Mouse (Mus musculus) right cerebral cortex, postnatal 10 days (tissue): ENCODE results near the gene Fam71b.
"Not testable (repeated sequence)": the region's sequence is repeated elsewhere in the genome, so short reads cannot be mapped to it uniquely, and the experiment has no call there.

Experiments used
- DNase-seq, 2 experiments: peaks; one replicate each; pipeline ENCODE4 v3.0.0; 2021; ENCODE audit warnings: low spot score in 2 of 2

Gene Fam71b

GRCm38 (mm10) chr11:46384925-46385324, 11.4 kb upstream of the Fam71b start:
- no peak for DNase-seq

- no peak for DNase-seq
These were observed 9.8 kb upstream of the Fam71b start for GRCm38 (mm10) chr11:46386556-46386955.

- no peak for DNase-seq
These were observed 9.3 kb upstream of the Fam71b start for GRCm38 (mm10) chr11:46387061-46387460.

- no peak for DNase-seq
These were observed 7.9 kb upstream of the Fam71b start for GRCm38 (mm10) chr11:46388438-46388837.

GRCm38 (mm10) chr11:46389336-46390117, 6.8 kb upstream of the Fam71b start, which contains the start of gene Itk:
TSS of gene Itk (minus strand) at chr11:46389515.
- no peak for DNase-seq

GRCm38 (mm10) chr11:46390621-46391020, 5.7 kb upstream of the Fam71b start:
- no peak for DNase-seq

- DNase-seq, result no peak
These were observed 3.5 kb upstream of the Fam71b start for GRCm38 (mm10) chr11:46392890-46393289.

GRCm38 (mm10) chr11:46393413-46393812, 2.9 kb upstream of the Fam71b start:
- no peak for DNase-seq

GRCm38 (mm10) chr11:46395088-46395487, 1.3 kb upstream of the Fam71b start:
- no peak for DNase-seq

- DNase-seq, result no peak
These were observed 661 bp upstream of the Fam71b start for GRCm38 (mm10) chr11:46395698-46396097.

GRCm38 (mm10) chr11:46396860-46397179, 461 bp downstream of the Fam71b start:
- no peak for DNase-seq

- DNase-seq, result no peak
These were observed 1.5 kb downstream of the Fam71b start for GRCm38 (mm10) chr11:46397900-46398299.

GRCm38 (mm10) chr11:46398473-46398872, 2.1 kb downstream of the Fam71b start:
- DNase-seq, result no peak

- no peak for DNase-seq
These were observed 2.6 kb downstream of the Fam71b start for GRCm38 (mm10) chr11:46398933-46399383.

- DNase-seq, result no peak
These were observed 5.2 kb downstream of the Fam71b start for GRCm38 (mm10) chr11:46401555-46401954.

GRCm38 (mm10) chr11:46404986-46405385, 8.6 kb downstream of the Fam71b start:
- DNase-seq, result no peak

- DNase-seq, result no peak
These were observed 10.4 kb downstream of the Fam71b start for GRCm38 (mm10) chr11:46406721-46407120.

- DNase-seq, result no peak
These were observed 13.7 kb downstream of the Fam71b start for GRCm38 (mm10) chr11:46410018-46410563.

- no peak for DNase-seq
These were observed 22.1 kb downstream of the Fam71b start for GRCm38 (mm10) chr11:46418438-46418837.

- no peak for DNase-seq
These were observed 22.5 kb downstream of the Fam71b start for GRCm38 (mm10) chr11:46418860-46419259.

GRCm38 (mm10) chr11:46421086-46421888, 24.9 kb downstream of the Fam71b start:
- DNase-seq, result no peak

- not testable (repeated sequence) for DNase-seq
These were observed 31.8 kb downstream of the Fam71b start for GRCm38 (mm10) chr11:46428131-46428530.

- DNase-seq, result no peak
These were observed 33.8 kb downstream of the Fam71b start for GRCm38 (mm10) chr11:46430123-46430522.
